Mouse (Mus musculus) megakaryocyte, embryonic 14.5 days (primary cell): ENCODE data around the gene Mis12. TPM values are rescaled to one million over a fixed set of nuclear protein-coding genes. Genes with fewer than 3 reads are reported as not detected.

ENCODE experiments used
- H3K27me3 ChIP-seq: replicated peaks from 2 replicates; pipeline ENCODE3; 2012; ENCODE audit warnings: inconsistent platforms
- H3K36me3 ChIP-seq: replicated peaks from 2 replicates; pipeline ENCODE3; 2012; ENCODE audit warnings: low read length, inconsistent platforms, mixed read lengths
- H3K4me1 ChIP-seq: 2 replicates; pipeline ENCODE4 v1.6.1; 2012; ENCODE audit warnings: inconsistent platforms
- H3K4me3 ChIP-seq: replicated peaks from 2 replicates; pipeline ENCODE3; 2012; ENCODE audit warnings: moderate library complexity, mild to moderate bottlenecking, inconsistent platforms
- H3K9me3 ChIP-seq: 2 replicates; pipeline ENCODE4 v1.6.1; 2012; ENCODE audit warnings: inconsistent platforms
- FLI1 ChIP-seq: IDR thresholded peaks from 2 replicates; pipeline ENCODE4 v1.6.1; 2012; ENCODE audit warnings: low read length, inconsistent platforms, mixed read lengths
- GATA1 ChIP-seq: IDR thresholded peaks from 3 replicates; pipeline ENCODE4 v1.6.1; 2012; ENCODE audit warnings: mixed read lengths, low read length, inconsistent platforms, borderline replicate concordance
- polyA plus RNA-seq: library from polyadenylated mRNA; stranded (reverse); fragments of >175 nt; gene quantifications from 2 replicates; pipeline ENCODE4 v1.2.3, GENCODE M21; 2012; ENCODE audit warnings: low replicate concordance; ENCODE audit not compliant: insufficient read depth

Mis12 gene
- polyA plus RNA-seq: 1.4 TPM in 1 of 2 replicates, not detected in the other

- peaks cover 55% of the 10 kb centered on the region for H3K36me3 ChIP-seq
Measured at GRCm38 (mm10) chr11:71019201-71020068, at the start of gene Mis12, which contains the start of gene Derl2. TSS of gene Mis12 (plus strand) at chr11:71019611. TSS of gene Derl2 (minus strand) at chr11:71019841.

GRCm38 (mm10) chr11:70969821-70970559, 49.4 kb upstream of the Mis12 start, which contains the start of the genes Nup88 and Rpain:
TSS of gene Nup88 (minus strand) at chr11:70969973.
TSS of gene Rpain (plus strand) at chr11:70970213.
- TF ChIP-seq FLI1 (no peak), GATA1 (no peak)
- peaks cover 38% of the 10 kb centered on the region for H3K4me1 ChIP-seq
- peak within 1 kb of the TSS; percentile 91 for H3K4me3 ChIP-seq
- peaks cover 64% of the 10 kb centered on the region for H3K36me3 ChIP-seq
- H3K27me3 ChIP-seq: no peaks in the 10 kb centered on the region
- no peaks in the 10 kb centered on the region for H3K9me3 ChIP-seq

More at GRCm38 (mm10) chr11:71019201-71020068, at the start of gene Mis12, which contains the start of gene Derl2:
- H3K4me3 ChIP-seq: peak within 1 kb of the TSS; percentile 98
- peaks cover 68% of the 10 kb centered on the region for H3K4me1 ChIP-seq
- H3K27me3 ChIP-seq: no peaks in the 10 kb centered on the region
- no peak for TF ChIP-seq GATA1
- peak; percentile 61; the same call in 1 of the 2 replicates for TF ChIP-seq FLI1
- H3K9me3 ChIP-seq: no peaks in the 10 kb centered on the region

GRCm38 (mm10) chr11:70970560-70971540, 48.6 kb upstream of the Mis12 start:
- Histone ChIP-seq H3K4me1 (peaks cover 42% of the 10 kb centered on the region), H3K4me3 (peak overlapping the region; percentile 91), H3K27me3 (no peaks in the 10 kb centered on the region), H3K9me3 (no peaks in the 10 kb centered on the region), H3K36me3 (peaks cover 64% of the 10 kb centered on the region)
- TF ChIP-seq FLI1 (no peak), GATA1 (no peak)

GRCm38 (mm10) chr11:70972586-70972985, 46.8 kb upstream of the Mis12 start:
- Histone ChIP-seq H3K36me3 (peaks cover 70% of the 10 kb centered on the region), H3K27me3 (no peaks in the 10 kb centered on the region), H3K4me1 (peaks cover 40% of the 10 kb centered on the region), H3K9me3 (no peaks in the 10 kb centered on the region), H3K4me3 (no peak overlapping the region)
- TF ChIP-seq FLI1 (no peak), GATA1 (no peak)

GRCm38 (mm10) chr11:70973947-70974346, 45.5 kb upstream of the Mis12 start:
- Histone ChIP-seq H3K9me3 (no peaks in the 10 kb centered on the region), H3K27me3 (no peaks in the 10 kb centered on the region), H3K36me3 (peaks cover 79% of the 10 kb centered on the region), H3K4me1 (peaks cover 38% of the 10 kb centered on the region), H3K4me3 (no peak overlapping the region)
- no peak for TF ChIP-seq FLI1
- no peak for TF ChIP-seq GATA1

GRCm38 (mm10) chr11:70975193-70975592, 44.2 kb upstream of the Mis12 start:
- no peaks in the 10 kb centered on the region for H3K9me3 ChIP-seq
- no peak for TF ChIP-seq GATA1
- no peak for TF ChIP-seq FLI1
- no peaks in the 10 kb centered on the region for H3K27me3 ChIP-seq
- peaks cover 42% of the 10 kb centered on the region for H3K4me1 ChIP-seq
- H3K4me3 ChIP-seq: no peak overlapping the region
- H3K36me3 ChIP-seq: peaks cover 91% of the 10 kb centered on the region

DNA sequence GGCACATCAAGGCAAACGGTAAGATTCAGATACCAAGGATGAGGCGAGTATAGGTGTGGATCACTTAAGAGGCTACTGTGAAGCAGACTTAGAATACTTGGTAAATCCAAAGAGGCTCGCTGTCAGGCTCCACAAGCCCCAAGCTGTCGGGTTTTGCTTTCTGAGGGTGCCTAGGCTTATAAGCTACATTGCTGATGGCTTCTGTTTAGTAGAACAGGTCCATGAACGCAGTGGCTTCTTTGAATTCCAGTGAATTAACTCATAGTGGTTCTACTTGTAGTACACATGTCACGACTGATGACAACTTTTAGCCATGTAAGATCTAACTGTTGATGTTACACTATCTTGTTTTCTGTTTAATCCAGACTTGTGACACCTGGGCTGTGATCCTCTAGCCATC, 42.1 kb upstream of the Mis12 start:
- Histone ChIP-seq H3K27me3 (no peaks in the 10 kb centered on the region), H3K9me3 (no peaks in the 10 kb centered on the region), H3K4me1 (peaks cover 47% of the 10 kb centered on the region), H3K4me3 (no peak overlapping the region), H3K36me3 (peaks cover 93% of the 10 kb centered on the region)
- TF ChIP-seq FLI1 (no peak), GATA1 (no peak)

GRCm38 (mm10) chr11:70980232-70980631, 39.2 kb upstream of the Mis12 start:
- TF ChIP-seq GATA1: no peak
- no peak for TF ChIP-seq FLI1
- Histone ChIP-seq H3K4me1 (peaks cover 40% of the 10 kb centered on the region), H3K36me3 (peaks cover 77% of the 10 kb centered on the region), H3K27me3 (no peaks in the 10 kb centered on the region), H3K9me3 (no peaks in the 10 kb centered on the region), H3K4me3 (no peak overlapping the region)
